Mouse (Mus musculus): Measurements from ENCODE around the gene Rab3il1.

Rab3il1 gene

GRCm38 (mm10) chr19:10001206-10001969 lies at the start of gene Rab3il1, which contains the start of gene Best1:
Gene Rab3il1 (plus strand): TSS chr19:10001669.
Gene Best1 (minus strand): TSS chr19:10001633.
- DNase-seq, result no peak

- DNase-seq, result peak; percentile 25 to 29
Observed at GRCm38 (mm10) chr19:9952390-9952789, 49.1 kb upstream of the Rab3il1 start.

- DNase-seq, result peak in 1 of 2 experiments; percentile 18
Observed at GRCm38 (mm10) chr19:9952912-9953311, 48.6 kb upstream of the Rab3il1 start.

- DNase-seq, result no peak
Observed at GRCm38 (mm10) chr19:9954055-9954810, 47.2 kb upstream of the Rab3il1 start.

- peak; percentile 40 to 42 for DNase-seq
Observed at GRCm38 (mm10) chr19:9954811-9955202, 46.7 kb upstream of the Rab3il1 start.

GRCm38 (mm10) chr19:9955438-9955837 lies 46.0 kb upstream of the Rab3il1 start:
- no peak for DNase-seq

- no peak for DNase-seq
Observed at GRCm38 (mm10) chr19:9956624-9957388, 44.7 kb upstream of the Rab3il1 start.

GRCm38 (mm10) chr19:9957965-9958364 lies 43.5 kb upstream of the Rab3il1 start:
- DNase-seq, result no peak

GRCm38 (mm10) chr19:9960769-9961168 lies 40.7 kb upstream of the Rab3il1 start:
- DNase-seq, result no peak

- DNase-seq, result no peak
Observed at GRCm38 (mm10) chr19:9964205-9964916, 37.1 kb upstream of the Rab3il1 start.

- no peak for DNase-seq
Observed at GRCm38 (mm10) chr19:9966096-9966867, 35.2 kb upstream of the Rab3il1 start.

- no peak for DNase-seq
Observed at GRCm38 (mm10) chr19:9968081-9968787, 33.2 kb upstream of the Rab3il1 start.

- DNase-seq, result peak; percentile 70 to 73
Observed at GRCm38 (mm10) chr19:9974853-9975252, 26.6 kb upstream of the Rab3il1 start.

GRCm38 (mm10) chr19:9977085-9977484 lies 24.4 kb upstream of the Rab3il1 start:
- no peak for DNase-seq

GRCm38 (mm10) chr19:9978431-9978951 lies 23.0 kb upstream of the Rab3il1 start:
- DNase-seq, result no peak

- DNase-seq, result no peak
Observed at GRCm38 (mm10) chr19:9979156-9979555, 22.3 kb upstream of the Rab3il1 start.

GRCm38 (mm10) chr19:9980258-9980657 lies 21.2 kb upstream of the Rab3il1 start, which contains the start of gene Fth1:
Gene Fth1 (plus strand): TSS chr19:9980598.
- DNase-seq, result no peak

GRCm38 (mm10) chr19:9981621-9982020 lies 19.8 kb upstream of the Rab3il1 start:
- peak in 1 of 2 experiments; percentile 17 for DNase-seq

- peak; percentile 96 to 97 for DNase-seq
Observed at GRCm38 (mm10) chr19:9982151-9982851, 19.2 kb upstream of the Rab3il1 start.

Measured in B cell, adult 2 months (primary cell).